Mouse (Mus musculus) MN1 (cell line): ENCODE data around the gene Mpig6b.

Source experiments
- DNase-seq: peaks from one replicate; pipeline ENCODE4 v3.0.0-alpha.2; 2016; ENCODE audit warnings: low spot score

Gene Mpig6b

DNA sequence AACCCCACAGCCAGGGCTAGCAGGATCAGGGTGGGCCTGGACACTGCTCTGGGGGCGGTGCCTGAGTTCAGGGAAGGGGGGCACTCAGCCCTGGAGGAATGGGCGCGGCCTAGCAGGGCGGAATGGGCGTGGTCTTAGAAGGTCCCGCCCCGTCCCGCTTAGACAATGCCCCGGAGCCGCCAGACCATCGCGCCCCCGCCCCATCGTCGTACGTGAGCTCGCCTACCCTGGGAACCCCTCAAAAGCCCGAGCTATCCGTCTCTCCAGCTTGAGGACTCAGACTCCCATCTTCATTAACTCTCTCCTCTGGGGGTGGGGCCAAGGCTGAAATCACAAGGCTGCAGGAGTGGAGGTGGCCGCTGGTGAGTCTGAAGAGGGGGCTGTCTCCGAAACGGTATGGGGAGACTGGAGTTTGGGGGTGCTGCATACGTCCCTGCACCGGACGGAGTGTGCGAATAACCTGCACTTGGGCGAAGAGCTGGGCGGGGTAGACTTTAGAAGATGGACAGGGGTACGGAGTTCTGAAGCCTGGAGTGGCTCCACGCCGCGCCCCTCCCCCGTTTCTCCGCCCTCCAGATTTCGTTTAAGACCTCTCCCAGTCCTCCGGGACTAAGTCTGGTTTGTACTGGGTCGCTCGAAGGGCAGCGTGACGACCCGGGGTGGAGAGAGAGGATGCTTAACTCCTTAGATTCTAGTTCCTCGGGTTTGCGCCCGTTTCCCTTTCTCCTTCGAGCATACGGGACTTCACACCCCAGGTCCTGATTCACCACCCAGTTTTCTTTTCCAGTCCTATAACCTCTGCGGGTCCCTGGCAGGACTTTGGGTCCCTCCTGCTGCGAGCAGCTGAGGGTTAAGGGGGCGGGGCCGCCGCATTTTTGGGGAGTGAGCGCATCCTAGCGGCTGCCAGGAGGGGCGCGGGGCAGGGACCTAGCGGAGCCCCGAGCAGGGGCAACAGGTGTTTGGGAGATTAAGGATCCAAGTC lies 6.8 kb downstream of the Mpig6b start, which contains the start of gene Ddah2:
Ddah2 (plus strand) TSS at position 125 of the 982 bp plus-strand sequence.
- peak; percentile 85 for DNase-seq

DNA sequence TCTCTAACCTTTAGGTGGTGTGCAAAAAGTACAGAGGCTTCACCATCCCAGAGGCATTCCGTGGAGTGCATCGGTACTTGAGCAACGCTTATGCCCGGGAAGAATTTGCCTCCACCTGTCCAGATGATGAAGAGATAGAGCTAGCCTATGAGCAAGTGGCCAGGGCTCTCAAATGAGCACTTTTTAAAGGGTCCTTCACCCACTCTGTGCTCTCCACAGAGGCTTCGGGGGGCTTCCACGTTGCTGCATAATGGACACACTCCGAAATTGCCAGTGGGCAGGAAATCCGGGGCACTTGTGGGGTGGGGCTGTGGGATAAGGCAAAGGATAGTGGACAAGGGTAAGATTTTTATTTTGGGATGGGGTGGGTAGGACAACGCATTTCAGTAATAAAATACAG lies 7.7 kb downstream of the Mpig6b start:
- no peak for DNase-seq

DNA sequence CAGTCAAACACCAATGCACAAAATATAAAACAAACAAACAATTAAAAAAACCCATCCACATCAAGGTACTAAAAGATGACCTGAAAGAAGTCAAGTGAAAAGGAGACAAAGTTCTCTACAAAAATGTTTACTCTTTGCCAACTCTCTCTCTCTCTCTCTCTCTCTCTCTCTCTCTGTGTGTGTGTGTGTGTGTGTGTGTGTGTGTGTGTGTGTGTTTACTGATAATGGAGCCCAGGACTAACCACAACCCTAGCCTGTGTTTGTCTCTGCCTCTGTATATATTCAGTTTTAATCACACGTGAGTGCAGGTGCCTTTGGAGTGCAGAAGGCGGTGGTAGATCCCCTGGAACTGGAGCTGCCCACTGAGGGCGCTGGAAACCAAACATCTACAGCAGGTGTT lies 8.9 kb downstream of the Mpig6b start:
- DNase-seq, result no peak

DNA sequence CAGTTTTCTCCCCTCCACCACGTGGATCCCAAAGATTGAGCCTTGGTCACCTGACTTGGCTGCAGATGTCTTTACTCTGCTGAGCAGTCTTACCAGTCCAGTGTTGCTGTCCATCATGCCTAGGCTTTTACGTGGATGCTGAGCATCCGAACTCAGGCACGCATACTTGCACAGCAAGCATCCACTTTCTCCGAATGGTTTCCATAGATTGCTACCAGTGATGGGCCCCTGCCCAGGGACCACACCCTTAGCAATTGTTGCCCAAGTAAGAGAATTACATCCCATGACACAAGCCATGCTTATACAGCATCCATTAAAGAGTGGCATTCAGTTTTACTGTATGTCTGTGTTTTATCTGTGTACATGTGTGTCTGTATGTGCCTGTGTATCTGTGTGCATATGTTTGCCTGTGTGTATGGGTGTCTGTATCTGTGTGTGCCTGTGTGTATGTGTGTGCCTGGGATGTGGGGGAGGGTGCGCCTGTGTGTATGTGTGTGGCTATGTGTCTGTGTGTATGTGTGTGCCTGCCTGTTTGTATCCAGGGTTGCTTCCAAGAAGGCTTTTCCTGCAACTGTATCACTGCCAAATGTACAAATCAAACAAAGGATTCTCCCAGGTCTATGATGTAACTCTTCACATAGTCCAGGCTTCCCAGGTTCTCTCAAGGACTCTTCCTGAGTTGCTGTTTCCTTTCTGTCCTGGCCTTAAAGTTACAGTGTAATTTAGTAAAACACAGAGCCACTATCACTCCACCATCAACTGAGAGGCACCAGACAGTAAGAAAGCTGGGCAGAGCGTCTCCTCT lies 10.1 kb downstream of the Mpig6b start:
- DNase-seq, result peak; percentile 43

DNA sequence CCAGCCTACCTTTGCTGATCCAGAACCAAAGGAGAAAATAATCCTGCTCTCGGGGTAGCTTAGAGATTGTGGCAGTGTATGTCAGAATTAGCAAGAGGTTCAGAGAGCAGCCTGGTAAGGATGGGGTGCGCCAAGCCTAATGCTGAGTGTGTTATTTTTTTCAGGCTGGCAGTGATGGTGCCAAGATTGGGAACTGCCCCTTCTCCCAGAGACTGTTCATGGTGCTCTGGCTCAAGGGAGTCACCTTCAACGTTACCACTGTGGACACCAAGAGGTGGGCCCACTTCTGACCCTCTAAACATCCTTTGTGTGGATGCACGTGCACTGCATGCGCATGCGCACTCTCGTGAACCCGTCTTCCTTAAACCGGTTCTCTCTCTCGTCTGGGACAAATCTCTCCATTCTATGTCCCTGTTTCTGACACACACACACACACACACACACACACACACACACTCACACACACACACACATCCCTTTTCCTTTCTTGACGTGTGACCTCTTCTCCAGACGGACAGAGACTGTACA lies 13.6 kb downstream of the Mpig6b start:
- no peak for DNase-seq

DNA sequence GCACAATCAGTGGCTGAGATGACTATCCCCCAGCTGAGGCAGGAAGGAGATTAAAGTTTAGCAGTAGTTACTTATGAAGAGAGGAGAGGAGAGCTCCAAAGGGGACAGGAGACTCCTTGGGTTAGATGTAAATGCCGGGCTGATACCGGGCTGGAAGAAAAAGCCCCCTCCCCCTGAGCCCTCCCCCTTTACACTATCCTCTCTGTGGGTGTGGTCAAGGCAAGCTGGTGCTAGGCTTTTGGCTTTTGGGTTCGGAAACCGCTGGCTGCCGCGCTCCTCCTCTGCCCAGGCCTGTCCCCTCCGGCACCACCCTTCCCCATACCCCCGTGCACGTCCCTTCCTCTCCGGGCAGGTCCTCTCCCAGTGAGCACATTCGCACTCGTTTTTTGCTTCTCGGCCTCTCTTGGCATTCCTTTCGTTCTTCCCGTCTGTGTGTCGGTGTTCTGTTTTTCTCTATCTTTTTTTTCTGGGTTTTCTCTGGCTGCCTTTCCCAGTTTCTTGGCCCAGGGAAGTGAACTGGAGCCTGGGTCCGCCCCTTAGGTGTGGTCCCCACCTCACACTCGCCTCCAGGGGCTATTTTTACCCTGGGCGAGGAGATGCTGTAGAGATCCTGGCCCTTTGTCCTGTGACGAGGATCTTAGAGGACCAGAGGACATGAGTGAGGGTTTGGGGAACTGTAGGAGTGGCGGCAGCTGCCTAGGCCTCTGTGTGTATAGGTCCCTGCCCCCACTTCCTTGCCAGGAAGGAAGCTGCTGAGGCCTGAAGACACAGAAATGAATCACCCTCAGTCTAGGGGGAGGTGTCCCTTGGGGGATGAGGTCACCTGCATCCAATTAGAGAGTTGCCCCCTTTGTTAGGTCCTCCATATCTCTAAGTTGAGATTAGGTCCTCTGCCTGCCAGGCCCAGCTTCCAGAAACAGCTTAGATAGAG lies 14.6 kb downstream of the Mpig6b start:
- DNase-seq, result peak; percentile 90

DNA sequence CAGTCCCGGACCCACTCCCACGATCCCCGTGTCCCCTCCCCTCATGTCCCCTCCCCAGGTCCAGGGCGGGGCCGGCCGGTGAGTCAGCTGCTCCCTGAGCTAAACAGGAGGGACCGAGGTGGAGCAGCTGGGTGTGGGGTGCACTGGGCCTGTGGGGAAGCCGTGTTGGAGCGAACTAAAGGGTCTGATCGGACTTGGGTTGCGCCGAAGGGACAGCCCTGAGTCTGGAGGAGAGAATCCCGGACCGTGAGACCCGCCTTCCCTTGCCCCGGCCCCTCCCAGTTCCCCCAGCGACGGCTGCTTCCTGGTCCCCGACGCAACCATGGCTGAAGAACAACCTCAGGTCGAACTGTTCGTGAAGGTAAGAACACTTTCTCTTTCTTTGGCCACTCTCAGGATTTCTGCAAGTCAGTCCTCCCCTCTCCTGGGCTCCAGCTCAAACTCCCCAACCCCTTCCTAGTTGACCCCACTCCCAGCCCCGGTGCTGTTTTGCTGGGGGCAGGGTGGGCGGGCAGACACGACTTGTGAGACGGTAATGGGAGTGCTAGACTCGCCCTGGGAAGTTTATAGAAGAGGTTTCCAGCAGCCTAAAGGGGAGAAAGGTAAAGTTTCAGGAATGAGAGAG lies 15.7 kb downstream of the Mpig6b start:
- DNase-seq, result peak; percentile 72

DNA sequence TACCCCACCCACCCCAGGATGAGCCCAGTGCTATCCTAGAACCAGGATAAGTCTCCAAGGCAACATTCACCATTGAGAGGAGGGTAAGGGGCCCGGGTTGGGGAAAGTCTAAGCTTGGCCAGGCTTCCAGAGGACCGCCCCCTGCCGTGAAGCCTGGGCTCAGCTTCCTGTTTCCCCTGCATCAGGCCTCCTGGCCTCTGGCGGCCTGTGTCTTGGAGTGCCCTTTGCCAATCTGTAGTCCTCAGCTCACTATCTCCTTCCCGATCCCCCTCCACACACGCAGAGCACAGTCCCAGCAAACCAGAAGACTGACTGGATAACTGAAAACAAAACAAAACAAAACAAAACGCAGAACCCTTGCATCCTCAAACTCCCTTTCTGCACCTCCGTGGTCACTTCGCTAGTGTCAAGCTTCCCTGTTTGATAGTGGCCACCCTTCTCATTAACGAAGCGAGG lies 16.4 kb downstream of the Mpig6b start, which contains the start of gene Clic1:
Clic1 (plus strand) TSS at position 406 of the 456 bp plus-strand sequence.
- peak; percentile 88 for DNase-seq

DNA sequence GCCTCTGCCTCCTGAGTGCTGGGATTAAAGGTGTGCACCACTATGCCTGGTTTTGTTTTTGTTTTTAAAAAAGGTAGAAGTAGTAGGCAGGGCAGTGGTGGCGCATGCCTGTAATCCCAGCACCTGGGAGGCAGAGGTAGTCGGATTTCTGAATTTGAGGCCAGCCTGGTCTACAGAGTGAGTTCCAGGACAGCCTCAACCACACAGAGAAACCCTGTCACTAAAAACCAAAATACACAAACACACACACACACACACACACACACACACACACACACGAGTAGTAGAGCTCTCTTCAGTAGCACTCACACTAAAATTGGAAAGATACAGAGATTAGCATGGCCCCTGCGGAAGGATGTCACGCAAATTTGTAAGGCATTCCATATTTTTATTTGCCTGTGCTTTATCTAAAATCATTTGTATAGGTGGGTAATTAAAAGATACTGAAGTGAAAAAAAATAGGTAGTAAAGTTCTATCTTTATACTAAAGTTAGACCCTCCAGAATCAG lies 17.0 kb downstream of the Mpig6b start:
- DNase-seq, result no peak

DNA sequence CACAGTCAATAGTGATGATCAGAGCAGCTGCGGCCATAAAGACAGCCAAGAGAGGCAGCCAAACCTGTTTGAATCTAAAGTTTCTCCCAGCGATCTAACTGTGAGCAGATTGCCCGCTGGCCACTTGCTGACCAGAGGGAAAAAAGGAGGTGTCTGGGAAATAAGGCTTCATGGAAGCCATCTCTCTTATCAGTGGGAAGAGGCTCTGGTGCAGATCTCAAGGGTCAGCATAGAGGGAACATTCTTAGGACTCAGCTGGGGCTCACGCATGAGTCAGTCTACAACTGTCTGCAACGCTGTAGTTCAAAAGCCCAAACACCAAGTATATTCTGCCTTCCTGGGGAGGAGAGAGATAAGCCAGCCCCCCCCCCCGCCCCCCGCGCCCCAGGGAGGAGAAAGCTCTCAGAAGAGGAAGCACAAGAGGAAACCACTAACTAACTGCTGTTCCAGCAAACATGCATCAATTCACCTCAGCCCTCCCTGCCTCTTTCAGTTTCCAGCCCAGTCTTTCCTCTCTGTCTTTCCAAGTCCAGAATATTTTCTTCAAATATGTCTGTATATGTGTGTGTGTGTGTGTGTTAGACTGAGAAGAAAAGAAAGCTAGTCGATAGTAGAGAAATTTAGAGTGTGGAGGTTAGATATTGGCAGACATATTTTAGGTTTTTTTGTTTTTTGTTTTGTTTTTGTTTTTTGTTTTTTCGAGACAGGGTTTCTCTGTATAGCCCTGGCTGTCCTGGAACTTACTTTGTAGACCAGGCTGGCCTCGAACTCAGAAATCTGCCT lies 17.6 kb downstream of the Mpig6b start:
- no peak for DNase-seq

DNA sequence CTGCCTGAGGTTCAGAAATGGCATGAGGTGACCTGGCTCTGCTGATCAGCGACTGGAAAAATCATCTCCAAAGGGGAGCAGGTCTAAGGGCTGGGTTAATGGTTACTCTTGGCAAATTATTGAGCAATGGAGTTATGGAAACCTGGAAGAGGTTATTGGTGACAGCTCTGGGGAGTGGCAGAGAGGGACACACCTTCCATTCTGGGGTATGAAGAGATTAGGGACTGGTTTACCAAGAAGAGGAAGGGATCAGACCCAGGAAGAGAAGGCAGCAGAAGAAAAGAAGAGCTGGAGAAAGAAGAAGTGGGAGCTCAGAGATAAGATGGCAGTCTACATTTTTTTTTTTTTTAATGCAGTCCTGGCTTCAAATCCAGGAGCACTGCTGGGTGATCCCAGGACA lies 18.3 kb downstream of the Mpig6b start:
- DNase-seq, result no peak

DNA sequence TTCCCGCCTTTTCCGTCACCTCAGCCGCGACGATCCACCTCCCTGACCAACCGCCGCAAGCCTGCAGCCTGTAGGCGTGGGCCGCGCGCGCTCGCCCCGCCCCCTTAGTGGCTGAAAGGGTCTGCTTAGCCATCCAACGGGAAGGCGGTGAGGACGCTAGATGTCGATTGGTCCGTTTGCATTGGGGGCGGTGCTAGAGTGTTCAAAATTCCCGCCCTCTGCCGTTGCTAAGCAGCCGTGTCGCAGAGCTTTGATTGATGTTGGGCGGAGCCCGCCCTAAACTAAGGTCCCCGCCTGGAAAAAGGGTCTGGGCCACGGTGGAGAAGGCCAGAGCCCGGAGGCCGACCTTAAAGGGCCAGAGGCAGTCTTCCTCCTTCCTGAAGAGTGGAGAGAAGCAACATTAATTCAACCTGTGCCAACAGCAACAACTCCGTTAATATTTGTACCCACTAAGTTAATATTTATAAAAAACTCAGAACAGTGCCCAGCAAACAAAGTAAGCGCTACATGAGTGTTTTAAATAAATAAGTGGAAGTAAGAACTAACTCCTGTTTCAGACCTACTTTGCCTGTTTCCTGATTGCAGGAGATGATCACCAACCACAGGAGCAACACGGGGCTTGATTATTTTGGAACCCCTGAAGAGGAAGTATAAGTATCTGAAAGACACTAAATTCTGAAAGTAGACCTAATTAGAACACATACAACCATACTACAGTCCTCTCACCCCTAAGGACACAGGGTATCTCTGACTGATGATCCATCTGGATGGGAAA lies 19.1 kb downstream of the Mpig6b start, which contains the start of gene Msh5:
Msh5 (minus strand) TSS at position 65 of the 775 bp plus-strand sequence.
- DNase-seq, result peak; percentile 95

DNA sequence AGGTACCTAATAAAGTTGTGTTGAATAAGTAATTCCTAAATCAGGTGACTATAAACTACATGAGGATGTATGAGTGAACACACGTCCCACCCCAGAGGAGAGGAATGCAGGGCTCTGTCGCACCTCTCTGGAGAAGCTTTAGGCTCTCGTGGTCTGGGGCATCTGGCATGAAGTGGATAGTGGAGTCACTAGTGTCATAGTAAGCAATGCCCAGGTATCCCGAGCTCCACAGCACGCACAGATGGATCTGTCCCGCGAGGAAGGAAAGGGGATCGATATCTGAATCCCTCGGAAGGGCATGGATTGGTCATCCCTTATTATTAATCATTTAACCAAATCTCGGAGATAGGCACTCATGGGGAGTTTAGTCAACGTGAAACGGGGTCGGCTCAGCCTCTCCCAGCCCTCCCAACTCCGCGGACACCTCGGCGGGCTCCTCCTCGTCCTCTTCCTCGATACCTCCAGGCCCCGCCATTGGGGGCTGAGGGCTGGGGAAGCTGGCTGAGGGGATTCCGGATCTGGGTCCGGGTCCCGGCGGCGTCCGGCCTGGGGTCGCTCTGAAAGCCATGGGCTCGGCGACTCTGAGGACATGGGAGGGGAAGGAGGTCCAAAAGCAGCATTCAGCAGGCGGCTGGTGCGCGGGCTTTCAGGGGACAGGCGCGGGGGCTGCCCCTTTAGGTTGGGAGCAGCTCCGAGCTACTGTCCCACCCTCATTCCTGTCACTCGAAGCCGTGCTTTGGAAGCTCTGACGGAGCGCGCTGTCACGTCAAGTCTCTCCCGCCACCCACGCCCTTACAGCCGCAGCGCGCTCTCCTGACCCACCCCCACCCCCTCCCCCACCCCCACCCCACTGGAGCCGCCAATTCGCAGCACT lies 19.9 kb downstream of the Mpig6b start:
- no peak for DNase-seq

DNA sequence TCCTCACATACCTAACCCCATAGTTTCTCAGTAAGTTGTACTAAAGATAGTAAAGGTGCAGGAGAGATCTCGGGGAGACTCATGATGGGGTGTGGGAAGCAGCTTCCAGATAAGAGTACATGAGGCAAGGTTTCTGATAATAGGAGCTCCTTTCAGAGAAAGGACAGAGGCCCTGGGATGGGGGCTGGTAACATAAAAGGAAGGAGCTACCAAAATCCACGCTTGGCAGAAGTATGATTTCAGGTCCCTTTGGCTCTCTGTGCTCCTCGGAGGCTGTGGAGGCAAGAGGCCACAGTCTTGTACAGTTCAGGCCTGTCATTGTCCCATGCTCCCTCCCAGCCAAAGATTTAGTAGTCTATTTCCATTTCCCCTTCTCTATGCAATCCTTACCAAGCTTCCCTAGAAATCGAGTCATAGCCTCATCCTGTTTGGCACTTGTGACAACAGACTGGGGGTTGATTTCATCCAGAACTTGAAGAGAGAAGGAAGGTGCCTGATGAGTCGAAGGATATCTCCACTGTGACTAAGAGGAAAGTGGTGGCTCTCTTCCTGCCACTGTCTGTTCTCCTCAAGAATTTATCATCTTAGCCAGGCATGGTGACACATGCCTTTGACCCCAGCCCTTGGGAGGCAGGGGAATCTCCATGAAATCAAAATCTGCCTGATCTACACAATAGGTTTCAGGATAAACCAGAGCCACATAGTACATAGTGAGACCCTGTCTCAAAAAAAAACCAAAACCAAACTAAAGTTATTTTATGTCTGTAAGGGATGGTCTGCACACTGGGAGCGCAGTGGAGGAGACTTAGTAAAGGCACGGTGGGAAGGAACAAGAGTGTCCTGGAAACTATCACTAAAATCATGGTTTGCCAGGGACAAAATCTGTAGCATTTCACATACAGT lies 20.8 kb downstream of the Mpig6b start:
- DNase-seq, result no peak

DNA sequence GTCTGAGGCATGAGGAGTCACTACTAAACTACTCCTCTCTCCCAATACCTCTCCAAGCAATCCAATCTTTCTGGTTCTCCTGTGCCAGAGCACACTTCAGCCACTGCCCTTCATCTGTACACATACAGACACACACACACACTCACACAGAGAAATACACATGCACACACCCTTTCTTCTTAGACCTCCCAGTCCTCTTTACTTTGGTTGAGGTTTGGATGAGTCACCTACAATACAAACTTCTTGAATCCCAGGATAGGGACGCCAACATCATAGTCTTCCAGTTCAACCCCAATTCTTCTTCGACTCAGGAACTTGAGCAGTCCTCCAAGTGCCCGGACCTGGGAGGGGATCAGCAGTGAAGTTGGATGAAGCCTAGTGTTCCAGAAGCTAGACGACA lies 22.2 kb downstream of the Mpig6b start:
- no peak for DNase-seq

DNA sequence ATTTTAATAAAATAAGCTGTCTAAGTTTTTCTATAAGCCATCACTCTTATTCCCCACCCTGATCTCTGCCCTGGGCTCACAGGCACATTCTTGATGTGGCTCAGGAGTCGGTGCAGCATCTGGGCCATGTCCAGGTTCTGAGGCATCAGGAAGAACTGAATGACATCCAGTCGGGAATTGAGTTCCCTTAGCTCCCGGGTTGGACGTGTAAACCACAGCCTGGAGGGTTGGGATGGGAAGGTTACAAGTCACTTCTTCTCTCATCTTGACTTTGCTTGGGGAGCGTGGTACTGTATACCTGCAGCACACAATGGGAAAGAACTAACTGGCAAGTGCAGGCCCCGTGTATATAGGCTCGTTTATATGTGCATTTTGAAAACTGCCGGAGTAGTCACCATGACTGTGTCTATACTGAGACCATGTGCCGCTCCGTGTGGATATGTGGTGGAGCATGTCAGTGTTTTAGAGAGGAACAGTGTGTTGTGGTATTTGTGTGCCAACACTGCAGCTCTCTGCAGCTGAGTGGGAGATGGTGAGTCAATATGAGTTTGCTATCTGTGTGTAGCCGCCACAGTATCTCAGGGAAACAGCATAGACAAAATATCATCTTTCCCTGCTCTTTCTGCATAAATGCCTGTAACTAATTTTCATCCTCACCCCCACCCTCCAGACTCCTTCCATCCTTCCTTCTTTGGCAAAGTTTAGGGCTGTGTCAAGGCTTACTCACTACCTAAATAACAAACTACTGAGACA lies 26.7 kb downstream of the Mpig6b start:
- DNase-seq, result no peak
